Mouse (Mus musculus) lung, adult 2 months (tissue): ENCODE measurements around the gene Wwc2.

Source experiments
- CTCF ChIP-seq: fragments of 200-500 bp; IDR thresholded peaks from 2 replicates; pipeline ENCODE4 v1.5.1; 2011; ENCODE audit warnings: mild to moderate bottlenecking, low read length, control low read depth; ENCODE audit not compliant: insufficient read depth
- POLR2A ChIP-seq: fragments of 200-500 bp; IDR thresholded peaks from 2 replicates; pipeline ENCODE4 v1.6.1; 2011; ENCODE audit warnings: low read depth, mild to moderate bottlenecking, control low read depth, low read length, borderline replicate concordance; ENCODE audit errors: extremely low read depth

GRCm38 (mm10) chr8:48030667-48031066 is 39.9 kb upstream of the Wwc2 start:
- TF ChIP-seq CTCF (no peak), POLR2A (no peak)
